Mouse (Mus musculus) bone marrow macrophage, adult 2 months (primary cell): ENCODE data around the gene Gm20708. TPM values are rescaled to one million over a fixed set of nuclear protein-coding genes. Genes with fewer than 3 reads are reported as not detected.

Experiments
- H3K27ac ChIP-seq: 2 replicates; pipeline ENCODE4 v1.5.1; 2012; ENCODE audit warnings: low read depth, low read length; ENCODE audit not compliant: insufficient read depth
- H3K4me1 ChIP-seq: 2 replicates; pipeline ENCODE4 v1.6.1; 2012; ENCODE audit warnings: low read length; ENCODE audit not compliant: control insufficient read depth, insufficient read depth
- H3K4me3 ChIP-seq: 2 replicates; pipeline ENCODE4 v1.5.1; 2012; ENCODE audit warnings: mild to moderate bottlenecking, low read length, moderate library complexity; ENCODE audit not compliant: insufficient read depth
- CTCF ChIP-seq: IDR thresholded peaks from 2 replicates; pipeline ENCODE4 v1.5.1; 2012; ENCODE audit warnings: low read depth, mild to moderate bottlenecking, low read length, moderate library complexity
- POLR2A ChIP-seq: IDR thresholded peaks from 2 replicates; pipeline ENCODE4 v1.6.1; 2012; ENCODE audit warnings: mild to moderate bottlenecking, low read depth, low read length, borderline replicate concordance
- polyA plus RNA-seq: library from polyadenylated mRNA; stranded (reverse); fragments of >200 nt; gene quantifications from 2 replicates; pipeline ENCODE4 v1.2.4, GENCODE M21; 2012; ENCODE audit not compliant: missing spikeins, insufficient read depth, insufficient read length

Gene Gm20708
- polyA plus RNA-seq, 1 experiment, result 4.0 TPM

DNA sequence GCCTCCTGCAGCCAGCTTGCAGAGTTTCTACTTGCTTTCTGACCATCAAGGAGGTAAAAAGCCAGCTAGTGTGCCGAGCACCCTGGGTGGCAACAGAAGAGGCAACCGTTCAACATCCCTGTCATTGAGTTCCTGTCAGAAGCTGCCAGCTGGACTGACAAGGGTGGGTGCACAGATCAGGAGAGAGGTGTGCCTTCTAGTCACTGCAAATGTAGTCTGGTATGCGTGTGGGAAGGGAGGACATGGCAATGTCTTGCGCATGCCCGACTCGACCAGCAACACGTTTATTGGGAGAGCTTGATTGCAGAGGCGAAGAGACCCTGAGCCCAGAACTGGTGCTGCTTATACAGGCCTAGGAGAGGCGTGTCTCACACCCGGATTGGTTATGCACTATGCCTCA is 48.0 kb downstream of the Gm20708 start:
- TF ChIP-seq POLR2A (no peak), CTCF (no peak)
- Histone ChIP-seq H3K4me1 (0 out of 2 replicates have a peak, but pooled peaks cover 4% of the 10 kb centered on the region), H3K27ac (no peak overlapping the region)

DNA sequence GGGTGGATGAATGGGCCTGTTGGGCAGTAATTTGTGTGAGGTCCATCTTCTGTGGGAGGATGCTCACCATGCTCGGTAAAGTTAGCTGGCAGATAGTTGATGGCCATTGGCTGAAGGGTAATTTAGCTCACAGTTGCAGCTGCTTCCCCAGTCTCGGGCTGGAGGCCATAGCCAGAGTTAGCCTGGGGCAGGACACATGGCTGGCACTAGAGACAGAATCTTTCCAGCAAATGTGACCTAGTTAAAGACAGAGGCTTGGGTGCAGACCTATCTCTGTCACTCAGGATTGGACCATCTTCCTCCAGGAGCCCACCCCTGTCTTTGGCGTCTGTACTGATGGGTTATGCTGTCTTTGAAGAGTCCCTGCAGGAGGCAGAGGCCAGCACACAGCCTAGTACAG is 48.9 kb downstream of the Gm20708 start:
- Histone ChIP-seq H3K4me3 (no peak overlapping the region), H3K4me1 (0 out of 2 replicates have a peak, but pooled peaks cover 4% of the 10 kb centered on the region)
- TF ChIP-seq CTCF, result no peak
- TF ChIP-seq POLR2A, result no peak

More for the DNA sequence above, 48.0 kb downstream of the Gm20708 start:
- H3K4me3 ChIP-seq, result no peak overlapping the region

DNA sequence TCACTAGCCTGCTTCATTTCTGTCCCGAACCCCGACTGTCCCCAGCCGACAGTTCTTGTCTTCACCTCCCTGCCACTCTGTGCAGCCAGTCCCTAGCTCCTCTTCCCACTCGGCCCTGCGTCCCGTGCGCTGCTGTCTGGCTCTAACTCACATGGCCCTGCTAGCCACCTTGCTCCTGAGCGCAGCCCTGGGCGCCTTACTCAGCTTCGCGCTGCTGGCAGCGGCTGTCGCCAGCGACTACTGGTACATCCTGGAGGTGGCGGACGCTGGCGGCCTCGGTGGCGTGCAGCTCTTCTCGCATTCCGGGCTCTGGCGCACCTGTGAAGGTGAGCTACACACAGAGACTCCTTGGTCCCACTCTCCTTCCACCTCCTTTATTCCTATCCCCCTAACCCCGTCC is 51.1 kb downstream of the Gm20708 start, which contains the start of gene Tmem235:
TSS of gene Tmem235 (plus strand) at position 152 of the 400 bp plus-strand sequence.
- Histone ChIP-seq H3K4me1 (peaks cover 10% of the 10 kb centered on the region), H3K4me3 (no peak within 1 kb of the TSS), H3K27ac (no peak within 1 kb of the TSS)
- no peak for TF ChIP-seq CTCF
- TF ChIP-seq POLR2A, result no peak

More for the DNA sequence above, 48.9 kb downstream of the Gm20708 start:
- H3K27ac ChIP-seq, result no peak overlapping the region

DNA sequence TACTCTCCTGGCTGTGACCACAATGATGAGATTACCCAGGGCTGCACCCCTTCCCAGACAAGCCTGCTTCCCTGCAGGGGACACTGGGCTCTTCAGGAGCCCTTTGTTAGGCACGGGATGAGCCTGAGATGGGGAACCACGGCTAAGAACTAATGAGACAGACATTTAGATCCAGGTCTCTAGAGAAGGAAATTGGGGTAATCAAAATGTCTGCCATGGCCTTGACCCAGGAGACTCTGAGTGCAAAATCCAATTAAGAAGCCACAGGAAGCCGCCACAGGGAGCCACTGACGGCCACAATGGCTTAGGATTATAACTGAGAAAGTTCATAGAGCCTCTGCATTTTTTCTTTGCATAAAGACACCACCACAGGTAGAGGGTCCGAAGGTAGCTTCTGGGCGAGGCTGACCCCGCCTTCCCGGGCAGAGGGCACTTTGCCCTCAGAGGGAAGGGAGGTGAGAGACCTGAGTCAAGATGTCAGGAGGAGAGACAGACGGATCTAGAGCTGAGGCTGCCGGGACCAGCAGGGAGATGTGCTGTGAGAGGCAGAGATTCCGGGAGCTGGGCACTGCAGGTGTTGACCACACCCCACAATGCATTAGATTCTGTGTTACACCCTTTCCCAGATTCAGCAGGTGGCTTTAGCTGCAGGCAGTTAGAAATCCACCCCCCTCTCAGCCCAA is 53.8 kb downstream of the Gm20708 start:
- H3K4me1 ChIP-seq, result peaks cover 14% of the 10 kb centered on the region
- no peak overlapping the region for H3K27ac ChIP-seq
- H3K4me3 ChIP-seq, result no peak overlapping the region
- TF ChIP-seq CTCF (no peak), POLR2A (no peak)

DNA sequence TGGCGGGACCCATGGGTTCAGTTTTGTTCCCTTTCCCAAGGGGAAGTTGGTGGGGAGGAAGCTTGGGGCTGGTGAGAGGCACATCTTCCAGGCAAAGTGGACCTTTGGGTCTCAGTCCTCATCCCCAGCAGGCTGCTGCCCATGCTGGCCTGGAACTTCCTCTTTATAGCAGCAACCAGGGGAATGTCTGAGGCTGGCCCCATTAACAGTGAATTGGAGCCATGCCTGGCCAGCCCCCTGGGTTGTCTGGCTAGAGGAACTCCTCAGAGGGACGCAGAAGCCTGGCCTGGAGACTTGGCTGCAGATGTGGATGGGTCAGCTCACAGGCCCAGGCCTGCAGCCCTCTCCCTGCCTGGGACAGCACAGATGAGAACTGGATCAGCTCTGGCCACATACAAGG is 55.3 kb downstream of the Gm20708 start:
- no peak overlapping the region for H3K4me3 ChIP-seq
- peak overlapping the region; percentile 24; the same call in 1 of the 2 replicates for H3K27ac ChIP-seq
- peaks cover 14% of the 10 kb centered on the region for H3K4me1 ChIP-seq
- TF ChIP-seq POLR2A, result no peak
- TF ChIP-seq CTCF, result no peak

DNA sequence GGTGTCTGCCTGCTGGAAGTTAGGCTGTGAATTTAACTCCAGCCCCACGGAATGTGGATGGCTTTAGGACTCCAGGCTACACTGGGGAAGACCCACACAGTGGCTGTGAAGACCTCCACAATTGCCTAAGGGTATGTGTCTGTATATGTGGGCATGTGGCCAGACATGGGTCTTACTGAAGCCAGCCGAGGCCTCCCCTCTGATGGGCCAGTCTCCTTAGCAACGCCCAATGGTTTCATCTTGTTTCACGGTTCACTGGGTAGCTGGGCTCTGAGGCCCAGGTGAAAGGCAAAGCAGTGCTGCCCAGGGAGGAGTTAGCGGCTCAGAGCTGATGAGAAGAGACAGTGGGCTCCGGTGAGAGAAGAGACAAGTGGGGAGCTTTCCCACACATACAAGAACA is 56.5 kb downstream of the Gm20708 start:
- Histone ChIP-seq H3K4me1 (peaks cover 14% of the 10 kb centered on the region), H3K4me3 (no peak overlapping the region), H3K27ac (no peak overlapping the region)
- TF ChIP-seq CTCF (no peak), POLR2A (no peak)

DNA sequence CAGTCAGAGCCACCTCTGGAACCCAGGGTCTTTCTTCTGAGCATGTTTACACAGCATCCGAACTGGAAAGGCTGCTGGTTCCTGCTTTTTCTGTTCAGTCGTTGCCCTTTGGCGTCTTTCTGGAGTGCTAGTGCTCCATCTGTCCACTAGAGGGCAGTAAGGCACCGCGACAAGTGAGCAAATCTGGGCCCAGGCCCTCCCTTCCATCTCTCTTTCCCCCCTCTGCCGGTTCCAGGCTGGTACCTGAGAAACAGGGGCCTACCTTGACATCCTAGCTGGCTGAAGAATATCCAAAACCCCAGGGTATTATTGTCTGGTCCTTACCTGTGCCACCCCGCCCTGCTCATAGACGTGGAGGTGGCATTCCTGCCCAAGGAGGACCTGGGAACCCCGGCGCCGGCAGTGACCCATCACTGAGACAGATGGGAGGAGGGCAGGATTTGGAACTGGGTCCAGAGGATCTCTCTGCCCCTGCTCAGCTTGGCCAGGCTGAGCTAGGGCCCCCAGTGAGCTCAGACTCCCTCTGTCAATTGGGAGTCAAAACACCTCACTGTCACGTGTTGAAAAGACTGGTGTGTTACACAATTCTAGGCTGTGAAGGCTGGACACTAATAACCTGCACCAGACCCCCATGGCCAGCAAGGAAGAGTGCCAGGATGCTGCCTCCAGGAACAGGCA is 61.4 kb downstream of the Gm20708 start:
- H3K4me3 ChIP-seq, result no peak overlapping the region
- TF ChIP-seq POLR2A (no peak), CTCF (peak; percentile 91)
- peaks cover 8% of the 10 kb centered on the region; the same call in 1 of the 2 replicates for H3K4me1 ChIP-seq
- H3K27ac ChIP-seq, result no peak overlapping the region

DNA sequence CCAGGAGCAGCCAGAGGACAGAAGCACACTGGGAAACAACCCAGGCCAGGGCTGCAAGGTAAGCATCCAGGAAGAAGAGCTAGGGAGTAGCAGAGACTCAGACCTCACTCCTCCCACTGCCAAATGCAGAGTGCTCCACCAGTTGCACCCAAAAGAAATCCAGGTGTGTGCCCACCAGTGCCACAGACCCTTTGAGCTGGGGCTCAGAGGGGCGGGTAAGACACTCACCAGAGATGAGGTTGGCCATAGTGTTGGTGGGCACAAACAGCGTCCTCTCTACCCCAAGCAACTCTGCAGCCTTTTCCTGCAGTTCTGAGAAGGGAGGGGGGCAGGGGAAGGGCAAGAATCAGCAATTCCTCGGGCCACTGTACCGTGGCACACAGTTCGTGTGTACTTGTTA is 61.9 kb downstream of the Gm20708 start:
- Histone ChIP-seq H3K4me3 (no peak overlapping the region), H3K4me1 (peaks cover 7% of the 10 kb centered on the region; the same call in 1 of the 2 replicates), H3K27ac (no peak overlapping the region)
- TF ChIP-seq CTCF, result no peak
- no peak for TF ChIP-seq POLR2A

DNA sequence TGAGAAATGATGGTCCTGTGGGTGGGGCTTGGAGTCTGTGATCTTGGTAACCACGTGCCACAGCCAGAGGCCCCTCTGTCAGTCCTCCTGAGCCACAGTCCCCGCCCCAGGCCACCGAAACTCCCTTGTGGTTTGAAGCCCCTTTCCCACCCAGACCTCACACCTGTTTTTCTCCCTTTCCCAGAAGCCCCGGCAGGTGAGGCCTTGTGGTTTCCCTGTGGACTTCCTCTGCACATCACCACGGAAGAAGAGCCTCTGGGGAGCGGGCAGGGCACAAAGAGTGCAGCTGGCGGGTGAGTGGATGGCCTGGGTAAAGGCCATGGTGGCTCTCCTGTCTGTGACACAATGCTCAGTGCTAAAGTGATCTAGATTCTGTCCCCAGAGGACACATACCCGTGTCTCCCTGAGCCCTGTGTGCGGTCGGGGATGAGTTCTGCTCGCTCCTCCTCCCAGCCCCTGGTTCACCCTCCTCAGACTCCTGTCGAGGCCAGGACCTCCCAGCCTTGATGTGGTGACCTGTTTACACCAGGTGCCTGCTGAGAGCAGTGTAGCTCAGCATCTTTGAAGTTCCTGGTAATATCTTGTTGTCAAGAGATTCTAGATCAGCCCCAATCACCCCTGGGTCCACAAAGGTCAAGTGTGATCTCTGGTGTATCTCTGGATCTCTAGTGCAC is 62.6 kb downstream of the Gm20708 start:
- no peak overlapping the region for H3K27ac ChIP-seq
- H3K4me3 ChIP-seq, result peak overlapping the region; percentile 92
- TF ChIP-seq POLR2A (no peak), CTCF (no peak)
- H3K4me1 ChIP-seq, result peaks cover 12% of the 10 kb centered on the region
